Mouse (Mus musculus) heart, embryonic 11.5 days (tissue): ENCODE data around the gene Gng2. TPM values are rescaled to one million over a fixed set of nuclear protein-coding genes. Genes with fewer than 3 reads are reported as not detected.

Source experiments
- ATAC-seq: fragments of 200-750 bp; cut with Nextera tagmentation; replicated peaks from 2 replicates; pipeline ENCODE4 v1.8.0; 2017; ENCODE audit warnings: moderate library complexity; ENCODE audit not compliant: insufficient number of reproducible peaks, low FRiP score, low TSS enrichment
- H3K27ac ChIP-seq: fragments of 300-500 bp; sonication (generic); 2 replicates; pipeline ENCODE4 v1.5.1; 2014; ENCODE audit warnings: mild to moderate bottlenecking, low read depth, low read length
- H3K27me3 ChIP-seq: fragments of 300-500 bp; sonication (generic); 2 replicates; pipeline ENCODE4 v1.6.1; 2014; ENCODE audit warnings: mild to moderate bottlenecking, low read length, mixed read lengths; ENCODE audit not compliant: control insufficient read depth, insufficient read depth
- H3K36me3 ChIP-seq: fragments of 300-500 bp; sonication (generic); 2 replicates; pipeline ENCODE4 v1.6.1; 2014; ENCODE audit warnings: mild to moderate bottlenecking, low read length, moderate library complexity, mixed read lengths; ENCODE audit not compliant: control insufficient read depth, insufficient read depth
- H3K4me1 ChIP-seq: fragments of 300-500 bp; sonication (generic); 2 replicates; pipeline ENCODE4 v1.6.1; 2014; ENCODE audit warnings: low read length; ENCODE audit not compliant: control insufficient read depth, insufficient read depth
- H3K4me2 ChIP-seq: fragments of 300-500 bp; sonication (generic); 2 replicates; pipeline ENCODE4 v1.6.1; 2014; ENCODE audit warnings: mild to moderate bottlenecking, moderate library complexity
- H3K4me3 ChIP-seq: fragments of 300-500 bp; sonication (generic); 2 replicates; pipeline ENCODE4 v1.5.1; 2014; ENCODE audit warnings: low read depth, low read length
- H3K9ac ChIP-seq: fragments of 300-500 bp; sonication (generic); 2 replicates; pipeline ENCODE4 v1.6.1; 2014; ENCODE audit warnings: mild to moderate bottlenecking, low read depth, low read length, moderate library complexity
- H3K9me3 ChIP-seq: fragments of 300-500 bp; sonication (generic); replicated peaks from 2 replicates; pipeline ENCODE4 v1.6.1; 2016; ENCODE audit warnings: low read length; ENCODE audit not compliant: control insufficient read depth
- WGBS: fragments of 180-500 bp; shearing (Covaris S2); extraction: QIAGEN DNeasy Blood & Tissue Kit; methylation state at CpG from one replicate; pipeline ENCODE4 v1.1.7; 2014; ENCODE audit not compliant: insufficient replicate concordance; 5-methylcytosine and 5-hydroxymethylcytosine counted together
- polyA plus RNA-seq: library from polyadenylated mRNA; unstranded; fragments of >200 nt; fragmentation: Nextera tagmentation; extraction: Ambion mirVana; gene quantifications from 2 replicates; pipeline ENCODE4 v1.2.1, GENCODE M21; 2014

The Gng2 gene
- polyA plus RNA-seq, 1 experiment from 2014 or later, result 42.4 TPM

- no peaks in the 10 kb centered on the region for H3K27me3 ChIP-seq
- H3K27ac ChIP-seq, result no peak overlapping the region
- peaks cover 15% of the 10 kb centered on the region for H3K4me1 ChIP-seq
- H3K36me3 ChIP-seq, result no peaks in the 10 kb centered on the region
- no peak overlapping the region for H3K4me3 ChIP-seq
- no peak overlapping the region for H3K4me2 ChIP-seq
- no peak overlapping the region for H3K9ac ChIP-seq
- H3K9me3 ChIP-seq, result no peaks in the 10 kb centered on the region
- WGBS, result 49% methylated on average over 3 of the region's 3 CpGs
- ATAC-seq, result no peak
Measured at GRCm38 (mm10) chr14:19970845-19971244, 6.6 kb downstream of the Gng2 start.

GRCm38 (mm10) chr14:19970106-19970785 is 7.2 kb downstream of the Gng2 start:
- no peaks in the 10 kb centered on the region for H3K36me3 ChIP-seq
- H3K9ac ChIP-seq, result no peak overlapping the region
- H3K9me3 ChIP-seq, result no peaks in the 10 kb centered on the region
- no peak overlapping the region for H3K4me2 ChIP-seq
- H3K27ac ChIP-seq, result no peak overlapping the region
- no peak overlapping the region for H3K4me3 ChIP-seq
- no peak for ATAC-seq
- H3K4me1 ChIP-seq, result peaks cover 15% of the 10 kb centered on the region
- H3K27me3 ChIP-seq, result no peaks in the 10 kb centered on the region
- WGBS, result 78% methylated on average over 6 of the region's 6 CpGs

GRCm38 (mm10) chr14:19969566-19969965 is 7.9 kb downstream of the Gng2 start:
- WGBS, result 81% methylated on average over 1 of the region's 1 CpGs
- Histone ChIP-seq H3K27ac (no peak overlapping the region), H3K9ac (no peak overlapping the region), H3K27me3 (no peaks in the 10 kb centered on the region), H3K4me2 (no peak overlapping the region), H3K4me1 (peaks cover 11% of the 10 kb centered on the region), H3K9me3 (no peaks in the 10 kb centered on the region), H3K4me3 (no peak overlapping the region), H3K36me3 (no peaks in the 10 kb centered on the region)
- no peak for ATAC-seq

GRCm38 (mm10) chr14:19969011-19969521 is 8.4 kb downstream of the Gng2 start:
- H3K36me3 ChIP-seq, result no peaks in the 10 kb centered on the region
- H3K4me2 ChIP-seq, result no peak overlapping the region
- no peak for ATAC-seq
- H3K27ac ChIP-seq, result no peak overlapping the region
- H3K9me3 ChIP-seq, result no peaks in the 10 kb centered on the region
- 64% methylated on average over 5 of the region's 5 CpGs for WGBS
- H3K4me1 ChIP-seq, result peaks cover 7% of the 10 kb centered on the region; the same call in 1 of the 2 replicates
- no peaks in the 10 kb centered on the region for H3K27me3 ChIP-seq
- no peak overlapping the region for H3K9ac ChIP-seq
- H3K4me3 ChIP-seq, result no peak overlapping the region

- Histone ChIP-seq H3K27ac (no peak overlapping the region), H3K27me3 (no peaks in the 10 kb centered on the region), H3K4me1 (peaks cover 7% of the 10 kb centered on the region; the same call in 1 of the 2 replicates), H3K9me3 (no peaks in the 10 kb centered on the region), H3K4me2 (no peak overlapping the region), H3K36me3 (no peaks in the 10 kb centered on the region), H3K4me3 (no peak overlapping the region), H3K9ac (no peak overlapping the region)
- ATAC-seq, result no peak
- 77% methylated on average over 7 of the region's 7 CpGs for WGBS
Measured at GRCm38 (mm10) chr14:19968321-19969010, 9.0 kb downstream of the Gng2 start.

- Histone ChIP-seq H3K36me3 (no peaks in the 10 kb centered on the region), H3K4me2 (no peak overlapping the region), H3K9me3 (no peaks in the 10 kb centered on the region), H3K4me3 (no peak overlapping the region), H3K4me1 (peaks cover 7% of the 10 kb centered on the region; the same call in 1 of the 2 replicates), H3K27ac (no peak overlapping the region), H3K9ac (no peak overlapping the region), H3K27me3 (no peaks in the 10 kb centered on the region)
- ATAC-seq, result no peak
- WGBS, result 60% methylated on average over 8 of the region's 8 CpGs
Measured at GRCm38 (mm10) chr14:19967482-19967881, 9.9 kb downstream of the Gng2 start.

- H3K4me1 ChIP-seq, result no peaks in the 10 kb centered on the region
- H3K9me3 ChIP-seq, result no peaks in the 10 kb centered on the region
- WGBS, result 68% methylated on average over 5 of the region's 5 CpGs
- H3K27me3 ChIP-seq, result no peaks in the 10 kb centered on the region
- ATAC-seq, result no peak
- H3K9ac ChIP-seq, result no peak overlapping the region
- H3K4me2 ChIP-seq, result no peak overlapping the region
- H3K4me3 ChIP-seq, result no peak overlapping the region
- H3K36me3 ChIP-seq, result no peaks in the 10 kb centered on the region
- H3K27ac ChIP-seq, result no peak overlapping the region
Measured at GRCm38 (mm10) chr14:19963961-19964505, 13.4 kb downstream of the Gng2 start.

GRCm38 (mm10) chr14:19961924-19962915 is 15.2 kb downstream of the Gng2 start:
- Histone ChIP-seq H3K27ac (no peak overlapping the region), H3K36me3 (no peaks in the 10 kb centered on the region; the same call in 1 of the 2 replicates), H3K9me3 (no peaks in the 10 kb centered on the region), H3K4me1 (no peaks in the 10 kb centered on the region), H3K27me3 (no peaks in the 10 kb centered on the region), H3K4me2 (no peak overlapping the region), H3K9ac (no peak overlapping the region), H3K4me3 (no peak overlapping the region)
- ATAC-seq, result no peak
- 67% methylated on average over 15 of the region's 15 CpGs for WGBS
